Mouse (Mus musculus) erythroblast, embryonic 14.5 days (primary cell): ENCODE results near the gene Tnfsfm13. TPM values are rescaled to one million over a fixed set of nuclear protein-coding genes. Genes with fewer than 3 reads are reported as not detected.

Experiments used
- H3K27me3 ChIP-seq: 2 replicates; pipeline ENCODE4 v1.6.1; 2012; ENCODE audit warnings: inconsistent platforms; ENCODE audit not compliant: control insufficient read depth
- H3K36me3 ChIP-seq: 2 replicates; pipeline ENCODE4 v1.6.1; 2012; ENCODE audit warnings: mild to moderate bottlenecking, inconsistent platforms; ENCODE audit not compliant: control insufficient read depth
- H3K4me1 ChIP-seq: 2 replicates; pipeline ENCODE4 v1.6.1; 2012; ENCODE audit warnings: inconsistent platforms; ENCODE audit not compliant: control insufficient read depth
- H3K4me3 ChIP-seq: replicated peaks from 2 replicates; pipeline ENCODE3; 2012; ENCODE audit warnings: moderate library complexity, mild to moderate bottlenecking, inconsistent platforms
- H3K9me3 ChIP-seq: 2 replicates; pipeline ENCODE4 v1.6.1; 2012; ENCODE audit warnings: low read length, inconsistent platforms, mixed read lengths; ENCODE audit not compliant: control insufficient read depth
- GATA1 ChIP-seq: IDR thresholded peaks from 2 replicates; pipeline ENCODE4 v1.6.1; 2012; ENCODE audit warnings: low read length, inconsistent platforms, mixed read lengths
- TAL1 ChIP-seq: IDR thresholded peaks from 3 replicates; pipeline ENCODE4 v1.6.1; 2012; ENCODE audit warnings: low read length, inconsistent platforms, mixed read lengths
- polyA plus RNA-seq: library from polyadenylated mRNA; stranded (reverse); fragments of >175 nt; gene quantifications from 2 replicates; pipeline ENCODE4 v1.2.3, GENCODE M21; 2012

The Tnfsfm13 gene
- polyA plus RNA-seq, 1 experiment, result not detected

DNA sequence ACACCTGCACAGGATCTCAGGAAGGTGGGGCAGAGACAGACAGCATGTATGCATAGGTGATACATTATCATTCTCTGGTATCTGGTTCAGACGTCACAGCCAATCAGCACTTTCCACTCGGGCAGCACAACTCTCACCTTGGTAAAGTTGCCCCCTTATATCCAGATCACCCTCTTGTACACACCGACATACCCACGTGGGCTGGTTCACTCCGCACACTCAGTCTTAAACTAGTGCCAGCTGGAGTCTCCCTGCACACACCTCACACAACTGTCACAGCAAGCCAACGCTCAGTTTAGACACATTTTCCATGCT is 895 bp downstream of the Tnfsfm13 start:
- Histone ChIP-seq H3K36me3 (no peaks in the 10 kb centered on the region; the same call in 1 of the 2 replicates), H3K27me3 (peaks cover 16% of the 10 kb centered on the region), H3K4me3 (peak overlapping the region; percentile 46), H3K4me1 (peaks cover 32% of the 10 kb centered on the region), H3K9me3 (peaks cover 3% of the 10 kb centered on the region; the same call in 1 of the 2 replicates)
- no peak for TF ChIP-seq TAL1

- peaks cover 16% of the 10 kb centered on the region for H3K27me3 ChIP-seq
- peaks cover 29% of the 10 kb centered on the region for H3K4me1 ChIP-seq
These were observed 2.4 kb downstream of the Tnfsfm13 start for GRCm38 (mm10) chr11:69693421-69693965.

DNA sequence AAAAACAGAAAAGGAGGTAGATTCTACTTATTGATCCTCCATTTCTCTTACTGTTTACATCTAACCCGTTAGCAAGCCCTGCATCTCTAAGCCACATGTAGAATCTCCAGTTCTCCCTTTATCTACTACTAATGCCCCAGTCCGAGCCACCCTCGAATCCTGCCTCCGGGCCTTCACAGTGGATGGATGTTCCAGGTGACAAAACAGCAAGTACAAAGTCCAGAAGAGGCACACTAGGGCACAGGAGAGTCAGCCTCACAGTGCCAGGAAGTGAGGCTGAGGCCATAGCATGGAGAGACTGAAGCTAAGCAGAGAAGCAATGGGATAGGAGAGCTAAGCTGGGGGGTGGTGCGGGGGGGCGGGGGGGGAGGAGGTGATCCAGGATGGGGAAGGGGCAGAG is 3.0 kb downstream of the Tnfsfm13 start:
- no peak for TF ChIP-seq TAL1
- TF ChIP-seq GATA1, result no peak
- Histone ChIP-seq H3K4me1 (peaks cover 29% of the 10 kb centered on the region), H3K27me3 (peaks cover 16% of the 10 kb centered on the region), H3K36me3 (no peaks in the 10 kb centered on the region; the same call in 1 of the 2 replicates), H3K4me3 (no peak overlapping the region), H3K9me3 (no peaks in the 10 kb centered on the region)

More at GRCm38 (mm10) chr11:69693421-69693965, 2.4 kb downstream of the Tnfsfm13 start:
- peaks cover under 1% of the 10 kb centered on the region; the same call in 1 of the 2 replicates for H3K9me3 ChIP-seq
- H3K36me3 ChIP-seq, result no peaks in the 10 kb centered on the region; the same call in 1 of the 2 replicates
- no peak for TF ChIP-seq TAL1
- no peak for TF ChIP-seq GATA1
- H3K4me3 ChIP-seq, result no peak overlapping the region

- H3K4me1 ChIP-seq, result peaks cover 29% of the 10 kb centered on the region
- no peaks in the 10 kb centered on the region; the same call in 1 of the 2 replicates for H3K36me3 ChIP-seq
- H3K9me3 ChIP-seq, result no peaks in the 10 kb centered on the region
- H3K27me3 ChIP-seq, result peaks cover 16% of the 10 kb centered on the region
- TF ChIP-seq GATA1 (no peak), TAL1 (no peak)
- H3K4me3 ChIP-seq, result no peak overlapping the region
These were observed 3.6 kb downstream of the Tnfsfm13 start for GRCm38 (mm10) chr11:69692196-69692811.

- Histone ChIP-seq H3K27me3 (peaks cover 10% of the 10 kb centered on the region), H3K9me3 (no peaks in the 10 kb centered on the region), H3K36me3 (no peaks in the 10 kb centered on the region; the same call in 1 of the 2 replicates), H3K4me3 (no peak overlapping the region), H3K4me1 (peaks cover 19% of the 10 kb centered on the region)
- TF ChIP-seq TAL1, result no peak
- TF ChIP-seq GATA1, result no peak
These were observed 6.0 kb downstream of the Tnfsfm13 start for GRCm38 (mm10) chr11:69689891-69690290.

- no peaks in the 10 kb centered on the region; the same call in 1 of the 2 replicates for H3K36me3 ChIP-seq
- H3K4me1 ChIP-seq, result peaks cover 23% of the 10 kb centered on the region
- no peaks in the 10 kb centered on the region for H3K9me3 ChIP-seq
- H3K27me3 ChIP-seq, result peaks cover 7% of the 10 kb centered on the region
- H3K4me3 ChIP-seq, result no peak overlapping the region
- TF ChIP-seq TAL1, result no peak
- no peak for TF ChIP-seq GATA1
These were observed 8.8 kb downstream of the Tnfsfm13 start for GRCm38 (mm10) chr11:69687061-69687460.

GRCm38 (mm10) chr11:69686377-69686776 is 9.5 kb downstream of the Tnfsfm13 start:
- no peaks in the 10 kb centered on the region; the same call in 1 of the 2 replicates for H3K36me3 ChIP-seq
- H3K27me3 ChIP-seq, result peaks cover 7% of the 10 kb centered on the region
- no peak overlapping the region for H3K4me3 ChIP-seq
- H3K9me3 ChIP-seq, result no peaks in the 10 kb centered on the region
- H3K4me1 ChIP-seq, result peaks cover 27% of the 10 kb centered on the region
- TF ChIP-seq GATA1, result no peak
- TF ChIP-seq TAL1, result no peak

- Histone ChIP-seq H3K9me3 (no peaks in the 10 kb centered on the region), H3K36me3 (no peaks in the 10 kb centered on the region; the same call in 1 of the 2 replicates), H3K27me3 (peaks cover 7% of the 10 kb centered on the region), H3K4me1 (peaks cover 34% of the 10 kb centered on the region), H3K4me3 (no peak within 1 kb of the TSS)
- no peak for TF ChIP-seq GATA1
- TF ChIP-seq TAL1, result no peak
These were observed 10.3 kb downstream of the Tnfsfm13 start, which contains the start of gene Tnfsf13 for GRCm38 (mm10) chr11:69685526-69686148. Tnfsf13 (minus strand) TSS chr11:69685784.

GRCm38 (mm10) chr11:69684936-69685335 is 11.0 kb downstream of the Tnfsfm13 start:
- TF ChIP-seq GATA1, result no peak
- no peak for TF ChIP-seq TAL1
- peaks cover 6% of the 10 kb centered on the region for H3K36me3 ChIP-seq
- H3K4me1 ChIP-seq, result peaks cover 38% of the 10 kb centered on the region
- no peak overlapping the region for H3K4me3 ChIP-seq
- H3K27me3 ChIP-seq, result peaks cover 7% of the 10 kb centered on the region
- no peaks in the 10 kb centered on the region for H3K9me3 ChIP-seq
